Mouse (Mus musculus) midbrain, embryonic 16.5 days (tissue): ENCODE data around the gene Grxcr1. TPM values are rescaled to one million over a fixed set of nuclear protein-coding genes. Genes with fewer than 3 reads are reported as not detected.
A peak's percentile ranks its signal among the peaks of the same experiment; 100 is the strongest.

Source experiments
- ATAC-seq: fragments of 200-750 bp; cut with Nextera tagmentation; 2 replicates; pipeline ENCODE4 v1.8.0; 2017; ENCODE audit warnings: moderate TSS enrichment
- H3K27ac ChIP-seq: fragments of 300-500 bp; sonication (generic); 2 replicates; pipeline ENCODE4 v1.5.1; 2014; ENCODE audit warnings: mild to moderate bottlenecking, low read length, mixed read lengths
- H3K27me3 ChIP-seq: fragments of 300-500 bp; sonication (generic); 2 replicates; pipeline ENCODE4 v1.6.1; 2014; ENCODE audit warnings: low read depth, low read length, mixed read lengths; ENCODE audit not compliant: control insufficient read depth, insufficient read depth
- H3K36me3 ChIP-seq: fragments of 300-500 bp; sonication (generic); 2 replicates; pipeline ENCODE4 v1.6.1; 2014; ENCODE audit warnings: mild to moderate bottlenecking, low read length, moderate library complexity, mixed read lengths; ENCODE audit not compliant: control insufficient read depth, insufficient read depth
- H3K4me1 ChIP-seq: fragments of 300-500 bp; sonication (generic); 2 replicates; pipeline ENCODE4 v1.6.1; 2014; ENCODE audit warnings: mild to moderate bottlenecking, low read length, mixed read lengths; ENCODE audit not compliant: control insufficient read depth, insufficient read depth
- H3K4me2 ChIP-seq: fragments of 300-500 bp; sonication (generic); 2 replicates; pipeline ENCODE4 v1.6.1; 2014; ENCODE audit warnings: mild to moderate bottlenecking, low read length, mixed read lengths
- H3K4me3 ChIP-seq: fragments of 300-500 bp; sonication (generic); 2 replicates; pipeline ENCODE4 v1.5.1; 2014; ENCODE audit warnings: low read depth, mild to moderate bottlenecking, low read length, moderate library complexity, mixed read lengths
- H3K9ac ChIP-seq: fragments of 300-500 bp; sonication (generic); 2 replicates; pipeline ENCODE4 v1.6.1; 2014; ENCODE audit warnings: low read depth, low read length, mixed read lengths
- H3K9me3 ChIP-seq: fragments of 300-500 bp; sonication (generic); replicated peaks from 2 replicates; pipeline ENCODE4 v1.6.1; 2014; ENCODE audit warnings: mild to moderate bottlenecking, low read length, mixed read lengths; ENCODE audit not compliant: control insufficient read depth, poor library complexity, severe bottlenecking
- WGBS: fragments of 180-500 bp; shearing (Covaris S2); extraction: QIAGEN DNeasy Blood & Tissue Kit; methylation state at CpG from one replicate; pipeline ENCODE4 v1.1.7; 2014; 5-methylcytosine and 5-hydroxymethylcytosine counted together
- polyA plus RNA-seq: library from polyadenylated mRNA; unstranded; fragments of >200 nt; fragmentation: Nextera tagmentation; extraction: Ambion mirVana; gene quantifications from 2 replicates; pipeline ENCODE4 v1.2.1, GENCODE M21; 2015

Grxcr1 gene
- polyA plus RNA-seq, 1 experiment from 2014 or later, result not detected

GRCm38 (mm10) chr5:68057574-68057973, 25.9 kb downstream of the Grxcr1 start:
- no peaks in the 10 kb centered on the region for H3K27me3 ChIP-seq
- H3K36me3 ChIP-seq, result no peaks in the 10 kb centered on the region
- no peak for ATAC-seq
- H3K4me1 ChIP-seq, result no peaks in the 10 kb centered on the region
- H3K9me3 ChIP-seq, result no peaks in the 10 kb centered on the region
- H3K9ac ChIP-seq, result no peak overlapping the region
- no peak overlapping the region for H3K27ac ChIP-seq
- H3K4me3 ChIP-seq, result no peak overlapping the region
- no peak overlapping the region for H3K4me2 ChIP-seq
- 95% methylated on average over 2 of the region's 3 CpGs for WGBS

GRCm38 (mm10) chr5:68068694-68069093, 37.1 kb downstream of the Grxcr1 start:
- Histone ChIP-seq H3K4me3 (no peak overlapping the region), H3K27me3 (no peaks in the 10 kb centered on the region), H3K9me3 (no peaks in the 10 kb centered on the region), H3K9ac (no peak overlapping the region), H3K4me2 (no peak overlapping the region), H3K4me1 (no peaks in the 10 kb centered on the region), H3K36me3 (no peaks in the 10 kb centered on the region), H3K27ac (no peak overlapping the region)
- ATAC-seq, result no peak
- 52% methylated on average over 4 of the region's 4 CpGs for WGBS

- no peaks in the 10 kb centered on the region for H3K27me3 ChIP-seq
- no peak overlapping the region for H3K27ac ChIP-seq
- ATAC-seq, result no peak
- no peak overlapping the region for H3K4me3 ChIP-seq
- no peaks in the 10 kb centered on the region for H3K9me3 ChIP-seq
- no peak overlapping the region for H3K4me2 ChIP-seq
- no peak overlapping the region for H3K9ac ChIP-seq
- no peaks in the 10 kb centered on the region for H3K36me3 ChIP-seq
- 89% methylated on average over 3 of the region's 3 CpGs for WGBS
- H3K4me1 ChIP-seq, result no peaks in the 10 kb centered on the region
Observed at GRCm38 (mm10) chr5:68070308-68070707, 38.7 kb downstream of the Grxcr1 start.

- Histone ChIP-seq H3K27ac (no peak overlapping the region), H3K9ac (no peak overlapping the region), H3K4me1 (no peaks in the 10 kb centered on the region), H3K4me2 (no peak overlapping the region), H3K9me3 (no peaks in the 10 kb centered on the region), H3K27me3 (no peaks in the 10 kb centered on the region), H3K4me3 (no peak overlapping the region), H3K36me3 (no peaks in the 10 kb centered on the region)
- 91% methylated on average over 4 of the region's 4 CpGs for WGBS
- no peak for ATAC-seq
Observed at GRCm38 (mm10) chr5:68071857-68072256, 40.2 kb downstream of the Grxcr1 start.

- H3K4me3 ChIP-seq, result no peak overlapping the region
- no peaks in the 10 kb centered on the region for H3K27me3 ChIP-seq
- no peaks in the 10 kb centered on the region for H3K36me3 ChIP-seq
- no peaks in the 10 kb centered on the region for H3K4me1 ChIP-seq
- H3K9me3 ChIP-seq, result peaks cover 5% of the 10 kb centered on the region; the same call in 1 of the 2 replicates
- WGBS, result 76% methylated on average over 7 of the region's 7 CpGs
- no peak for ATAC-seq
- no peak overlapping the region for H3K27ac ChIP-seq
- no peak overlapping the region for H3K9ac ChIP-seq
- H3K4me2 ChIP-seq, result no peak overlapping the region
Observed at GRCm38 (mm10) chr5:68086535-68087098, 55.0 kb downstream of the Grxcr1 start.

DNA sequence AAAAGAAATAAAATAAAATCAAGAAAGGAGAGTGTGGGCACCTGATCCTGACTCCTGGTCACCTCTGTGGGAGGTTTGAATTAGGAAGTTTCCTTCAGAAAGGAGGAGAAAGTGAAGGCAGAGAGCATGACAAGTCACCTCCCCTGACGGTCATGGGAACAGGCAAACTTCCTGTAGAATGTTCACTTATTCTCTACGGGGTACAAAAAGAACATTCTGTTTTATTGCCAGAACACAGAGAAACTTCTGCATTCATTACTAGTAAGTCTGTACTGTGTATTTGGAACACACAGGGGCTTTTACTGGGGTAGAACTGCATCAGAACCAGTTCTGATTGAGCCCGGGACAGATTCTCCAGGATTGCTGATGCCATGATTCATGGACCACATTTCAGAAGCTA, 55.5 kb downstream of the Grxcr1 start:
- Histone ChIP-seq H3K27ac (no peak overlapping the region), H3K36me3 (no peaks in the 10 kb centered on the region), H3K4me2 (no peak overlapping the region), H3K27me3 (no peaks in the 10 kb centered on the region), H3K4me1 (no peaks in the 10 kb centered on the region), H3K9ac (no peak overlapping the region), H3K9me3 (peaks cover 5% of the 10 kb centered on the region; the same call in 1 of the 2 replicates), H3K4me3 (no peak overlapping the region)
- WGBS, result 83% methylated on average over 3 of the region's 3 CpGs
- no peak for ATAC-seq

- Histone ChIP-seq H3K36me3 (no peaks in the 10 kb centered on the region), H3K4me3 (no peak overlapping the region), H3K27me3 (no peaks in the 10 kb centered on the region), H3K27ac (no peak overlapping the region), H3K4me1 (no peaks in the 10 kb centered on the region), H3K9ac (no peak overlapping the region), H3K4me2 (no peak overlapping the region), H3K9me3 (no peaks in the 10 kb centered on the region)
- ATAC-seq, result no peak
- 42% methylated on average over 2 of the region's 2 CpGs for WGBS
Observed at GRCm38 (mm10) chr5:68093085-68093484, 61.5 kb downstream of the Grxcr1 start.

- Histone ChIP-seq H3K4me3 (no peak overlapping the region), H3K4me2 (no peak overlapping the region), H3K36me3 (no peaks in the 10 kb centered on the region), H3K27ac (peak overlapping the region; percentile 59), H3K9ac (no peak overlapping the region), H3K27me3 (no peaks in the 10 kb centered on the region), H3K4me1 (no peaks in the 10 kb centered on the region; the same call in 1 of the 2 replicates), H3K9me3 (no peaks in the 10 kb centered on the region)
- 55% methylated on average over 5 of the region's 5 CpGs for WGBS
- ATAC-seq, result peak; percentile 96
Observed at GRCm38 (mm10) chr5:68097665-68098624, 66.3 kb downstream of the Grxcr1 start.

GRCm38 (mm10) chr5:68112430-68113036, 80.9 kb downstream of the Grxcr1 start:
- no peak overlapping the region for H3K9ac ChIP-seq
- no peak overlapping the region for H3K27ac ChIP-seq
- H3K4me2 ChIP-seq, result no peak overlapping the region
- H3K36me3 ChIP-seq, result no peaks in the 10 kb centered on the region
- no peaks in the 10 kb centered on the region for H3K9me3 ChIP-seq
- no peaks in the 10 kb centered on the region for H3K27me3 ChIP-seq
- 63% methylated on average over 6 of the region's 6 CpGs for WGBS
- H3K4me1 ChIP-seq, result no peaks in the 10 kb centered on the region
- ATAC-seq, result peak; percentile 75; the same call in 1 of the 2 replicates
- H3K4me3 ChIP-seq, result no peak overlapping the region
